Mouse (Mus musculus): ENCODE results near the gene Gstt2. TPM values are rescaled to one million over a fixed set of nuclear protein-coding genes. Genes with fewer than 3 reads are reported as not detected.

The Gstt2 gene
- polyA plus RNA-seq, 1 experiment = 4.4 TPM

DNA sequence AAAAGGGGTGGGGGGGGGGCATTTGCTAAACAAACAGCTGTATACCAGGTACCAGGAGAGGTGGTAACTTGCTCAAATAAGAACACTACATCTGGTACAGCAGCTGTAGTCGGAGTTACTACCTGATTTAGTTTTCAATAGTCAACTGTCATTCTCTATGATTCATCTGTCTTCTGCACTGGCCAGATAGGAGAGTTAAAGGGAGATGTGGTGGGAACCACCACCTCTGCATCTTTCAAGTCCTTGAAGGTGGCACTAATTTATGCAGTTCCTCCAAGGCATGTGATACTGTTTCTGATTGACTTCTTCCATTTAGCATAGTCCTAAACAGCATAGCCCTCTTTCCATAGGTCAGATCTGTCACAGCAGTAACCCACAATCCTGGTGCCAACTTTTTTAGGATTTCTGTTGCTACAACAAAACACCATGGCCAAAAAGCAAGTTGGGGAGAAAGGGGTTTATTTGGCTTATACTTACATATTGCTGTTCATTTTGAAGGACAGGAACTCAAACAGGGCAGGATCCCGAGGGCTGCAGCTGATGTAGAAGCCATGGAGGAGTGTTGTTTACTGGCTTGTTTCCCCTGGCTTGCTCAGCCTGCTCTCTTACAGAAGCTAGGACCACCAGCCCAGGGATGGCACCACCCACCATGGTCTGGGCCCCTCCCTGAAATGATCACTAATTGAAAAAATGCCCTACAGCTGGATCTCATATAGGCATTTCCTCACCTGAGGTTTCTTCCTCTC lies 7.5 kb downstream of the Gstt2 start:
- TF ChIP-seq CTCF (IDR thresholded peaks at IDR 0.05; ENCODE audit: borderline replicate concordance, insufficient read depth, low read length) = no peak
- TF ChIP-seq POLR2A (IDR thresholded peaks at IDR 0.05; ENCODE audit: low read depth, low read length) = no peak
- no peak overlapping the region for H3K27ac ChIP-seq (ENCODE audit: insufficient read depth, low read length)
- no peak overlapping the region for H3K4me3 ChIP-seq (ENCODE audit: insufficient read depth, low read length)
- H3K4me1 ChIP-seq (ENCODE audit: control insufficient read depth, insufficient read depth, low read length) = peaks cover 8% of the 10 kb centered on the region; the same call in 1 of the 2 replicates

DNA sequence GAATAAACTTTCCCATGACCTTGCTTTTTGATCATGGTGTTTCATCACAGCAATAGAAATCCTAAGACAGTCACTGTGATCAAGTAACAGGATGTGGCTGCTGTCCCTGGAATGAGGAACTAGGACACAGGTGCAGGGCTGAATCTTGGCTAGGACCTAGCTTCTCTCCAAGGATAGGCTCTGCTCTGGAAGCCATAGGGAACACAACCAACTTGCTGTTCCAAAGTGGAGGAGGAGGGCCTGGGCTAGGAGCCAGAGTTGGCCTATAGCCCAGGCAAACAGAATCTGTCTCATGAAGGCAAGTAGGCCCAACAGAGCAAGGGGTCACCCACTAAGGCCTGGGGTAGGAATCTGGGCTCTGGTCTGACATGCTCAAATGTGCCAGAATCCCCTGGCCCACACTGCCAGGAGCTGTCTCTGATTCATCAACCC lies 8.7 kb downstream of the Gstt2 start:
- H3K27ac ChIP-seq (ENCODE audit: insufficient read depth, low read length) = no peak overlapping the region
- H3K4me1 ChIP-seq (ENCODE audit: control insufficient read depth, insufficient read depth, low read length) = peaks cover 8% of the 10 kb centered on the region; the same call in 1 of the 2 replicates
- no peak for TF ChIP-seq POLR2A (IDR thresholded peaks at IDR 0.05; ENCODE audit: low read depth, low read length)
- no peak for TF ChIP-seq CTCF (IDR thresholded peaks at IDR 0.05; ENCODE audit: borderline replicate concordance, insufficient read depth, low read length)
- no peak overlapping the region for H3K4me3 ChIP-seq (ENCODE audit: insufficient read depth, low read length)

DNA sequence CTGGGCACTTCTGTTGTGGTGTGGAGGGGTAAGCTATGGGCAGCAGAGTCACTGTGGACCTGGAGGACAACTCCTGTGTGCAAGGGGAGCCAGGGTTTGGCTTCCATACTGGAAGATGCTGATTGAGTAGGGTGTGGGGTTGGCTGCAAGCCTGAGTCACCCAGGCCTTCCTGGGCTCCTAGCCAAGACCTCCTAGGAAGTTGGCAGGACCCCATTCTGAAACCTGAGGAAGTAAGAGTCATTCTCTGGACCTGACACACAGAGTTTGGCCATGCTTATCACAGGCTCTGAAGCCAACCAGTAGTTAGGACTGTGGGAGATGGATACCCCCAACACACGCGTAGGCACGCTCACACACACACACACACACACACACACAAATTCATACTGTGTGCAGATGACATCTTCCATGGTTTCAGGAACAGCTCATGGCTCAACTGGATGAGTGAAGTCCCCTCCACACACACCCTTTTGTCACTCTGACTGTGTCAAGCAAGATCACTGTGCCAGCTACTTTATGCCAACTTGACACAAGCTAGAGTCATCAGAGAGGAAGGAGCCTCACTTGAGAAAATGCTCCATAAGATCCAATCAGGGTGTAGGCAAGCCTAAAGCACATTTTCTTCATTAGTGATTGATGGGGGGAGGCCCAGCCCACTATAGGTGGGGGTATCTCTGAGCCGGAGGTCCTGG lies 9.4 kb downstream of the Gstt2 start:
- Histone ChIP-seq H3K27ac (ENCODE audit: insufficient read depth, low read length) (no peak overlapping the region), H3K4me1 (ENCODE audit: control insufficient read depth, insufficient read depth, low read length) (peaks cover 8% of the 10 kb centered on the region; the same call in 1 of the 2 replicates), H3K4me3 (ENCODE audit: insufficient read depth, low read length) (no peak overlapping the region)
- no peak for TF ChIP-seq CTCF (IDR thresholded peaks at IDR 0.05; ENCODE audit: borderline replicate concordance, insufficient read depth, low read length)
- no peak for TF ChIP-seq POLR2A (IDR thresholded peaks at IDR 0.05; ENCODE audit: low read depth, low read length)

DNA sequence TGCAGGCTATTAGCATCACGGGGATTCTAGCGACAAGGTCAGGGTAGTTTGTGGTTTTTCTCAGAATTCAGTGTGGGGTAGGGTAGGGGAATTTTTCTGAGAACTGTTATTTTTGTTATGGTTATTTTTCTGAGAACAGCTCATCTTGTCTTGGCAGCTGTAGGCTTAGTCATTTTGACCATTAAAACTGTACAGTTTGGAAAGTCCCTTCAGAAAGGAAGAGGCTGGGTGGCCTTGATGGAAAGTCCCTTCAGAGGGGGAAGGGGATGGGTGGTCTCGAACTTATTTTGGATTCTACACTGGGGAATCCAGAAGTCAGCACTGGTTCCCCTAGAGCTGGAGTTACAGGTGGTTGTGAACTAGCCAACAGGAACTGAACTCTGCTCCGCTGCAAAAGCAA lies 12.7 kb downstream of the Gstt2 start:
- H3K4me1 ChIP-seq (ENCODE audit: control insufficient read depth, insufficient read depth, low read length) = peaks cover 8% of the 10 kb centered on the region; the same call in 1 of the 2 replicates

DNA sequence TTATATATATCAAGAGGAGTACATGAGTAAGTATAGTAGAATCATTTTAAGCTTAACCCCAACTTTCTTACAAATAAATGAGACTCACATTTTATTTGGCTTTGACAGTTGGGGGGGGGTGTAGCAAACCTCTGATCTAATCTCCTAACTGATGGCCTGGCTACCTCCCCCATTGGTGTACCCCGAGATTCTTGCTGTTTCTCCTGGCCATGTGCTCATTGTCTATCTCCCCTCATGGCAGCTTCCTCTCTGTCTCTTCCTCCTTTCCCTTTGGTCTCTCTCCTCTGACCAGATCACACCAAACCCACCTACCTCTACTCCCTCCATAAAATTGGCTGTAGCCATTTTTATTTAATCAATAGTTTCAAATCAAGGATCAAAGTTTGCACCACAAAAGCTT lies 13.4 kb downstream of the Gstt2 start:
- TF ChIP-seq CTCF (IDR thresholded peaks at IDR 0.05; ENCODE audit: borderline replicate concordance, insufficient read depth, low read length) (no peak), POLR2A (IDR thresholded peaks at IDR 0.05; ENCODE audit: low read depth, low read length) (no peak)
- H3K4me1 ChIP-seq (ENCODE audit: control insufficient read depth, insufficient read depth, low read length) = peaks cover 6% of the 10 kb centered on the region; the same call in 1 of the 2 replicates
- no peak overlapping the region for H3K27ac ChIP-seq (ENCODE audit: insufficient read depth, low read length)
- H3K4me3 ChIP-seq (ENCODE audit: insufficient read depth, low read length) = no peak overlapping the region

More for the DNA sequence above, 12.7 kb downstream of the Gstt2 start:
- Histone ChIP-seq H3K27ac (ENCODE audit: insufficient read depth, low read length) (no peak overlapping the region), H3K4me3 (ENCODE audit: insufficient read depth, low read length) (no peak overlapping the region)
- no peak for TF ChIP-seq CTCF (IDR thresholded peaks at IDR 0.05; ENCODE audit: borderline replicate concordance, insufficient read depth, low read length)
- no peak for TF ChIP-seq POLR2A (IDR thresholded peaks at IDR 0.05; ENCODE audit: low read depth, low read length)

DNA sequence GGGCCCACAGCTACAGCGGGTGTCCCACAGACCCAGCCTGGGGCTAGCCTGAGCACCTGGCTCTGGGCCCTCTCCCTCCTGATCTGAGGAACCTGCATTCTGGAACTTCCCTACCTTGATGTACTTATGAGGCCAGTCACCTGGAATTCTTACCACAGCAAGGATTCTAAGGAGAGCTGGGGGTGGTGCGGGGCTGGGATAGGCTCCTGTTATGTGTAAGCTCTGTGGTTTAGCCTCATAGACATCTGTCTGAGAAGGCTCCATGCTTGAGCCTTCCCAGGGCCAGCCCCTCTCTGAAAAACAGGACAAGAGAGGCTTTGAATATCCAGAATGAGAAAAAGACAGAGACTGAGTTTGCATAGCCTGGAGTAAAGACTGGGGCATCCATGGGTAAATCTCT lies 14.8 kb downstream of the Gstt2 start, which contains the start of gene Gstt4:
Gene Gstt4, minus strand, starts transcription at position 101 of the 400 bp plus-strand sequence.
- Histone ChIP-seq H3K4me1 (ENCODE audit: control insufficient read depth, insufficient read depth, low read length) (0 out of 2 replicates have a peak, but pooled peaks cover 2% of the 10 kb centered on the region), H3K4me3 (ENCODE audit: insufficient read depth, low read length) (no peak within 1 kb of the TSS), H3K27ac (ENCODE audit: insufficient read depth, low read length) (no peak within 1 kb of the TSS)
- no peak for TF ChIP-seq CTCF (IDR thresholded peaks at IDR 0.05; ENCODE audit: borderline replicate concordance, insufficient read depth, low read length)
- no peak for TF ChIP-seq POLR2A (IDR thresholded peaks at IDR 0.05; ENCODE audit: low read depth, low read length)

DNA sequence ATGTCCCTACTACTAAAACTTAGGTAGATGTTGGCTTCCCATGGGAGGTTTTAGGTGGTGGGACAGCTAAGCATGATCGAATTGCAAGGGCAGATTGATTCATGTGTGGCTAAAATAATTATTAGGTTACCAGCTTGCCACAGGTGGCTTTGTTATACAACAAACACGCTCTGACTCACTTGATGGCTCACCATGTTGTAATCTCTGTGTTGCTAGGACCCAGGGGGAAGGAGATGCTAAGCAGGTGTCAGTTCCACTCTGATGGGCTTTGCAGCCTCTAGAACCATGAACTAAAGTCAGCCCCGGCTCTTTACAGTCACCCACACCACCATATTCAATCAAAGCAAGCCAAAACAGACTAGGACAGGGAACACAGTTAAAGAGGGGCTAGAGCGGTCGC lies 17.3 kb downstream of the Gstt2 start:
- Histone ChIP-seq H3K27ac (ENCODE audit: insufficient read depth, low read length) (no peak overlapping the region), H3K4me1 (ENCODE audit: control insufficient read depth, insufficient read depth, low read length) (no peaks in the 10 kb centered on the region), H3K4me3 (ENCODE audit: insufficient read depth, low read length) (no peak overlapping the region)
- TF ChIP-seq POLR2A (IDR thresholded peaks at IDR 0.05; ENCODE audit: low read depth, low read length) (no peak), CTCF (IDR thresholded peaks at IDR 0.05; ENCODE audit: borderline replicate concordance, insufficient read depth, low read length) (no peak)

DNA sequence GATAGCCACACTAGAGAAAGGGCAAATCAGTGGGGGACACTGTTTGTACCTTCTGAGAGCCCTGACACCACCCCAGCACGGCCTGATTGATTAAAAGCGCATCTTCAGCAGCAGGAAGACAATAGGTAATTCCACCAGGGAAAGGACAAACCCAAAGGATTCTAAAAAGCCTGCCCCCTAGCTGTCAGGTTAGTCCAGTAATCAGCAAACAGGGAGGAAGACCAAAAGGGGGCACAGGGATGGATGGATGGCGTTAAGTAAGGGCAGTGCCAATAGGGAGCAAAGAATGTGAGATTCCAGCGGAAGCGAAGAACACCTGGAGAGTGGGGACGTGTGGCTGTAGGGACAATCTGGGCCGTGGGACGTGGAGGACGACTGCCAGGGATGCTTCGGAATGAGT lies 18.6 kb downstream of the Gstt2 start:
- Histone ChIP-seq H3K4me3 (ENCODE audit: insufficient read depth, low read length) (no peak overlapping the region), H3K27ac (ENCODE audit: insufficient read depth, low read length) (no peak overlapping the region), H3K4me1 (ENCODE audit: control insufficient read depth, insufficient read depth, low read length) (no peaks in the 10 kb centered on the region)
- no peak for TF ChIP-seq CTCF (IDR thresholded peaks at IDR 0.05; ENCODE audit: borderline replicate concordance, insufficient read depth, low read length)
- TF ChIP-seq POLR2A (IDR thresholded peaks at IDR 0.05; ENCODE audit: low read depth, low read length) = no peak

DNA sequence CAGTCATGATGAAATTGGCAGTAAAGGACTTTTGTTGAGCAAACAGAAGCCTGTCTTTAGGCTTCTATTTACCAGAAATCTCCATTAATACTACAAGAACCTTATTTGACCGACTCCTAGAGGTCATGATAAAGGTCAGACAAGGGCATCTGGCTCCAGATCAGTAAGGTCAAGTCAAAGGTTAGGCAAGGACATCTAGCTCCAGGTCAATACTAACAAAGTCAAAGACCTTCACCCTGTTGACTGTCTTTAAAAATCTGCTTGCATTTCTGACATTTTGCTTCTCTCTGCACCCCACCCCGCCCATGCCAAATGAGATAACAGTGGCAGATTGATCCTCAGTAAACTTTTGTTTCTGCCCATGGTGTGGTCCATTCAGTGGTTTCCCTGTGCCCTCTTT lies 33.0 kb downstream of the Gstt2 start:
- no peak overlapping the region for H3K27ac ChIP-seq (ENCODE audit: insufficient read depth, low read length)
- H3K4me1 ChIP-seq (ENCODE audit: control insufficient read depth, insufficient read depth, low read length) = no peaks in the 10 kb centered on the region
- TF ChIP-seq POLR2A (IDR thresholded peaks at IDR 0.05; ENCODE audit: low read depth, low read length) (no peak), CTCF (IDR thresholded peaks at IDR 0.05; ENCODE audit: borderline replicate concordance, insufficient read depth, low read length) (no peak)
- H3K4me3 ChIP-seq (ENCODE audit: insufficient read depth, low read length) = no peak overlapping the region

Data from embryonic fibroblast, embryonic 13.5 days (primary cell).